Mouse (Mus musculus) kidney, adult 2 months (tissue): ENCODE measurements around the gene Ckap2l.

Experiments used
- CTCF ChIP-seq: fragments of 200-500 bp; conservative IDR thresholded peaks from 2 replicates; pipeline ENCODE4 v1.5.1; 2011; ENCODE audit warnings: low read depth, mild to moderate bottlenecking, control low read depth, low read length, moderate library complexity, mixed read lengths; ENCODE audit not compliant: insufficient read depth, insufficient read length
- POLR2A ChIP-seq: fragments of 200-500 bp; IDR thresholded peaks from one replicate; pipeline ENCODE4 v1.6.1; 2011; ENCODE audit warnings: low read depth, low read length, control low read depth

DNA sequence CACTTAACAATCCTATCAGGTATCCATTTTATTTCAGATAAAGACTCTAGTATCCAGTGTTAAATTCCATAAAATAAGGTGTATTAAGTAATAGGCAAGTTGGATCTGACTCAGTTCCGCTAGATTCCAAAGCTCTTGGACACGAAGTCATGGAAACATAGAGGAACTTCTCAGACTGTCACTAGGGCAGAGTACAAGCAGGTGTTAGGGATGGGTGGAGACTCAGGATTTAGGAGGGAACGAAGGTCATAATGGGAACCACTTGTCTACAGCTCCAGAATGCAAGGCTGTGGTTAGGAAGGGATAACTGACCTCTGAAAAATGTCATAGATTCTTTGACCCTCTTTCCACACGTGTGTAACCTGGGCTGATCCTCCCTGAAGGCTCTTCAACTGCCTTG lies 72.8 kb downstream of the Ckap2l start:
- TF ChIP-seq POLR2A (no peak), CTCF (no peak)
